22 mouse cellular contexts compared by ENCODE assay signal in the genomic region with DNA sequence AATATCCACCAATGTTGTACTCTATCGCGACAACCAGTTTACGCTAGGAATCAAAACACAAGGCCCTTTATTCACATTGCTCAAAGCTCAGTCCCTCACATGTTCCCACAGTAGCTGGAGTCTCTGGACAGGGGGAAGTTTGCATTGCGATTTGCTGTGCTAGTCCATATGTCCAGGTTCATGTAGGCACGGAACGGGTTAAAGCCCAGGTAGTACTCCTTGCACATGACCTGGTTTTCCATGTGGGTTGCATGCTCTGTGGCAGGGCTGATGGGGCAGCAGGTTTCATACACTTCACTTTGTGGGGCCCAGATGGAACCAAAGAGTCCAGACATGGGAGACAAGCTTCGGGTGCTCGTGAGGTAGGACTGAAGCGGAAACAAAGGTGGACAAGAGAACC. TPM values are rescaled to one million over a fixed set of nuclear protein-coding genes. Genes with fewer than 3 reads are reported as not detected.
DNase-seq lines count a peak whose midpoint lies in the region; ATAC-seq lines count a peak whose summit lies in the region.
"Had no signal": no experiment of that assay in that cellular context is flagged by ENCODE, and none has a peak within 500 bp of the region (broad histone marks: within the 10 kb centered on the region; RNA-seq: fewer than 3 reads in every experiment).

No protein-coding gene starts in this region.

- H3K9me3 ChIP-seq in heart, embryonic 10.5 days = no peaks in the 10 kb centered on the region
- no peaks in the 10 kb centered on the region for H3K9me3 ChIP-seq in midbrain, embryonic 11.5 days (ENCODE audit: control insufficient read depth, low read length)
- H3K9me3 ChIP-seq in midbrain, embryonic 15.5 days = no peaks in the 10 kb centered on the region
- H3K9me3 ChIP-seq: G1E had no signal

- DNase-seq in heart, adult 11 months = peak; percentile 72
- no peak for DNase-seq in heart, postnatal 25 days (ENCODE audit: low spot score)
- peak; percentile 61 for DNase-seq in heart, embryonic 10.5 days (ENCODE audit: low spot score)
- DNase-seq in heart, postnatal 10 days = no peak
- DNase-seq in midbrain, embryonic 11.5 days (ENCODE audit: low spot score, missing footprints) = peak; percentile 68
- DNase-seq: adrenal gland, adult 2 months; adrenal gland, adult 8-10 months; adrenal gland, postnatal 10 days; adrenal gland, postnatal 14 days; adrenal gland, postnatal 25 days; adrenal gland, postnatal 36 days; B cell, adult 2 months; cerebellum, adult 11 months; cerebellum, adult 11-12 months; cerebellum, adult 18-20 months had no signal

- ATAC-seq in midbrain, embryonic 11.5 days (ENCODE audit: low FRiP score) = no peak
- no peak for ATAC-seq in midbrain, embryonic 15.5 days (replicated peaks)
- ATAC-seq: activated CD4-positive, CD25-positive, alpha-beta regulatory T cell, adult 4 months; CD4-positive, CD25-positive, alpha-beta regulatory T cell, adult 4 months; Patski had no signal

- H3K27me3 ChIP-seq in heart, embryonic 10.5 days (ENCODE audit: insufficient read depth, poor library complexity, severe bottlenecking) = no peaks in the 10 kb centered on the region
- no peaks in the 10 kb centered on the region for H3K27me3 ChIP-seq in midbrain, embryonic 11.5 days (ENCODE audit: control insufficient read depth, insufficient read depth, low read length)
- H3K27me3 ChIP-seq in midbrain, embryonic 15.5 days (replicated peaks) = no peaks in the 10 kb centered on the region
- H3K27me3 ChIP-seq: CH12.LX, Patski had no signal

- WGBS in heart, embryonic 10.5 days = 92% methylated on average over 9 of the region's 9 CpGs
- WGBS in midbrain, embryonic 11.5 days = 95% methylated on average over 9 of the region's 9 CpGs
- WGBS in midbrain, embryonic 15.5 days = 97% methylated on average over 9 of the region's 9 CpGs

- no peak overlapping the region for H3K27ac ChIP-seq in heart, embryonic 10.5 days
- H3K27ac ChIP-seq in midbrain, embryonic 11.5 days (ENCODE audit: low read depth, low read length) = no peak overlapping the region
- no peak overlapping the region for H3K27ac ChIP-seq in midbrain, embryonic 15.5 days

- no peak overlapping the region for H3K9ac ChIP-seq in midbrain, embryonic 11.5 days (ENCODE audit: low read length)
- no peak overlapping the region for H3K9ac ChIP-seq in midbrain, embryonic 15.5 days

- H3K4me1 ChIP-seq in heart, embryonic 10.5 days = peaks cover 4% of the 10 kb centered on the region; the same call in 1 of the 2 replicates
- H3K4me1 ChIP-seq in midbrain, embryonic 11.5 days (ENCODE audit: control insufficient read depth, insufficient read depth, low read length) = no peaks in the 10 kb centered on the region
- no peaks in the 10 kb centered on the region for H3K4me1 ChIP-seq in midbrain, embryonic 15.5 days

- H3K4me2 ChIP-seq in midbrain, embryonic 11.5 days = no peak overlapping the region
- no peak overlapping the region for H3K4me2 ChIP-seq in midbrain, embryonic 15.5 days

- intact Hi-C loops in heart, postnatal 25 days (cut with DNase I) = loop anchor here (2.0 kb wide), 1 partner anchor 99 kb away; no protein-coding TSS in a partner anchor
- intact Hi-C loops in heart, postnatal 10 days (cut with DNase I) = loop anchor here (2.0 to 10.0 kb wide), 2 partner anchors 101 to 613 kb away; no protein-coding TSS in a partner anchor

- H3K4me3 ChIP-seq in heart, embryonic 10.5 days = no peak overlapping the region
- no peak overlapping the region for H3K4me3 ChIP-seq in midbrain, embryonic 11.5 days (ENCODE audit: low read depth, low read length)
- no peak overlapping the region for H3K4me3 ChIP-seq in midbrain, embryonic 15.5 days

- H3K36me3 ChIP-seq in heart, embryonic 10.5 days = peaks cover 50% of the 10 kb centered on the region
- H3K36me3 ChIP-seq in midbrain, embryonic 11.5 days (ENCODE audit: control insufficient read depth, insufficient read depth, low read length) = peaks cover 26% of the 10 kb centered on the region
- H3K36me3 ChIP-seq in midbrain, embryonic 15.5 days (replicated peaks) = peaks cover 40% of the 10 kb centered on the region

RNA-seq across cellular contexts. Expression of gene Tlr2, which starts 56.7 kb away (rescaled TPM):
- total RNA-seq in heart, postnatal 25 days (2021) = 1 to 10 TPM; 2.1 to 2.8 TPM
- polyA plus RNA-seq in heart, embryonic 10.5 days (2016; fragmentation: Nextera tagmentation; extraction: Ambion mirVana) = 1.8 and 1.9 TPM in 2 replicates
- total RNA-seq in heart, postnatal 10 days (2021) = 1 to 10 TPM; 1.4 to 2.2 TPM
- polyA plus RNA-seq in midbrain, embryonic 11.5 days (2014; fragmentation: Nextera tagmentation; extraction: Ambion mirVana) = 1.7 and 1.8 TPM in 2 replicates
- 0.68 and 0.84 TPM in 2 replicates for polyA plus RNA-seq in midbrain, embryonic 15.5 days (2015; fragmentation: Nextera tagmentation; extraction: Ambion mirVana)
- total RNA-seq: MEL had no signal
- polyA plus RNA-seq: G1E had no signal

Comparison
In these comparisons a context has a peak if more than half of its experiments do, and no peak if none do; other contexts are left out.
1. DNase-seq: peak in heart, adult 11 months (single experiment), heart, embryonic 10.5 days (single experiment) and midbrain, embryonic 11.5 days (single experiment); none in heart, postnatal 25 days (single experiment) and heart, postnatal 10 days (0 of 2).